Mouse (Mus musculus): ENCODE data around the gene Hspa12b.

Hspa12b gene

GRCm38 (mm10) chr2:131148353-131149253 is 21.5 kb downstream of the Hspa12b start:
- no peak for DNase-seq (ENCODE audit: low spot score)

- DNase-seq (ENCODE audit: low spot score), result no peak
Measured at GRCm38 (mm10) chr2:131149254-131149578, 22.1 kb downstream of the Hspa12b start.

- no peak for DNase-seq (ENCODE audit: low spot score)
Measured at GRCm38 (mm10) chr2:131152166-131152730, 25.2 kb downstream of the Hspa12b start.

- no peak for DNase-seq (ENCODE audit: low spot score)
Measured at GRCm38 (mm10) chr2:131154036-131154435, 27.0 kb downstream of the Hspa12b start.

GRCm38 (mm10) chr2:131156987-131157386 is 29.9 kb downstream of the Hspa12b start:
- no peak for DNase-seq (ENCODE audit: low spot score)

GRCm38 (mm10) chr2:131159491-131159910 is 32.4 kb downstream of the Hspa12b start:
- DNase-seq (ENCODE audit: low spot score), result peak; percentile 47

- DNase-seq (ENCODE audit: low spot score), result peak; percentile 97
Measured at GRCm38 (mm10) chr2:131159938-131160581, 33.0 kb downstream of the Hspa12b start, which contains the start of gene 1700037H04Rik. Gene 1700037H04Rik (minus strand): TSS chr2:131160081.

- DNase-seq (ENCODE audit: low spot score), result peak; percentile 41
Measured at GRCm38 (mm10) chr2:131160671-131161111, 33.6 kb downstream of the Hspa12b start.

GRCm38 (mm10) chr2:131163924-131164323 is 36.8 kb downstream of the Hspa12b start:
- DNase-seq (ENCODE audit: low spot score), result no peak

- DNase-seq (ENCODE audit: low spot score), result no peak
Measured at GRCm38 (mm10) chr2:131166172-131166571, 39.1 kb downstream of the Hspa12b start.

- no peak for DNase-seq (ENCODE audit: low spot score)
Measured at GRCm38 (mm10) chr2:131167984-131168383, 40.9 kb downstream of the Hspa12b start.

- DNase-seq (ENCODE audit: low spot score), result no peak
Measured at GRCm38 (mm10) chr2:131168914-131169313, 41.8 kb downstream of the Hspa12b start.

- no peak for DNase-seq (ENCODE audit: low spot score)
Measured at GRCm38 (mm10) chr2:131170936-131171335, 43.9 kb downstream of the Hspa12b start.

GRCm38 (mm10) chr2:131171401-131172104 is 44.5 kb downstream of the Hspa12b start:
- peak; percentile 83 for DNase-seq (ENCODE audit: low spot score)

- no peak for DNase-seq (ENCODE audit: low spot score)
Measured at GRCm38 (mm10) chr2:131172322-131172721, 45.2 kb downstream of the Hspa12b start.

- DNase-seq (ENCODE audit: low spot score), result peak; percentile 58
Measured at GRCm38 (mm10) chr2:131174700-131175099, 47.6 kb downstream of the Hspa12b start.

GRCm38 (mm10) chr2:131175286-131175944 is 48.3 kb downstream of the Hspa12b start:
- no peak for DNase-seq (ENCODE audit: low spot score)

- no peak for DNase-seq (ENCODE audit: low spot score)
Measured at GRCm38 (mm10) chr2:131175945-131176309, 48.8 kb downstream of the Hspa12b start.

GRCm38 (mm10) chr2:131176491-131176890 is 49.4 kb downstream of the Hspa12b start:
- DNase-seq (ENCODE audit: low spot score), result peak; percentile 68

GRCm38 (mm10) chr2:131177932-131178331 is 50.9 kb downstream of the Hspa12b start:
- no peak for DNase-seq (ENCODE audit: low spot score)

- peak; percentile 19 for DNase-seq (ENCODE audit: low spot score)
Measured at GRCm38 (mm10) chr2:131178828-131179245, 51.8 kb downstream of the Hspa12b start.

All from urinary bladder, postnatal 14 days (tissue).